Mouse (Mus musculus): ENCODE measurements around the gene Atf2. TPM values are rescaled to one million over a fixed set of nuclear protein-coding genes. Genes with fewer than 3 reads are reported as not detected.

Atf2 gene
- total RNA-seq, 2 experiments from 2014 or later, result 17.6 to 19.9 TPM

GRCm38 (mm10) chr2:73775683-73776310 lies 116.6 kb downstream of the Atf2 start:
- no peak for DNase-seq

GRCm38 (mm10) chr2:73774786-73775682 lies 117.4 kb downstream of the Atf2 start, which contains the start of gene Chn1:
Chn1 (minus strand) TSS chr2:73775346.
- DNase-seq, result peak; percentile 39

GRCm38 (mm10) chr2:73772945-73773344 lies 119.5 kb downstream of the Atf2 start:
- no peak for DNase-seq

GRCm38 (mm10) chr2:73768669-73769068 lies 123.8 kb downstream of the Atf2 start:
- no peak for DNase-seq

Other genes with a start within 250 kb of the Atf2 start
- gene Chn1, start 117.3 kb downstream of the Atf2 start, total RNA-seq (2021), result 1 to 10 TPM; 3.5 to 5.7 TPM
- gene Atp5g3, start 18.7 kb upstream of the Atf2 start, total RNA-seq (2021), result 1,000 to 10,000 TPM; 1,520 to 1,554 TPM

Measured in gastrocnemius, postnatal 25 days (tissue).